Mouse (Mus musculus) lung, postnatal 0 days (tissue): ENCODE measurements at regions not wholly inside any gene's neighbourhood (a gene's known extent, or its start where the extent isn't known, plus 50 kb on each side); places are given as distances from the start of the nearest gene placed in this dataset.

Experiments
- CTCF ChIP-seq: IDR thresholded peaks from 2 replicates; pipeline ENCODE4 v1.5.1; 2016; ENCODE audit warnings: antibody characterized with exemption, mild to moderate bottlenecking
- EP300 ChIP-seq: IDR thresholded peaks from 2 replicates; pipeline ENCODE4 v1.6.1; 2016; ENCODE audit warnings: antibody characterized with exemption, mild to moderate bottlenecking, control low read depth

GRCm38 (mm10) chr3:120733332-120733731 lies 438.2 kb downstream of the Rwdd3 start:
- TF ChIP-seq CTCF (no peak), EP300 (no peak)
